Mouse (Mus musculus) forebrain, embryonic 15.5 days (tissue): ENCODE data around the gene Prm2. TPM values are rescaled to one million over a fixed set of nuclear protein-coding genes. Genes with fewer than 3 reads are reported as not detected.

Source experiments
- ATAC-seq: fragments of 200-750 bp; cut with Nextera tagmentation; replicated peaks from 2 replicates; pipeline ENCODE4 v1.8.0; 2017; ENCODE audit warnings: mild to moderate bottlenecking, moderate TSS enrichment, moderate library complexity
- H3K27ac ChIP-seq: fragments of 300-500 bp; sonication (generic); replicated peaks from 2 replicates; pipeline ENCODE4 v1.5.1; 2015; ENCODE audit warnings: mild to moderate bottlenecking, inconsistent platforms
- H3K27me3 ChIP-seq: fragments of 300-500 bp; sonication (generic); 2 replicates; pipeline ENCODE4 v1.6.1; 2015; ENCODE audit warnings: inconsistent platforms
- H3K36me3 ChIP-seq: fragments of 300-500 bp; sonication (generic); 2 replicates; pipeline ENCODE4 v1.6.1; 2015; ENCODE audit warnings: mild to moderate bottlenecking, inconsistent platforms
- H3K4me1 ChIP-seq: fragments of 300-500 bp; sonication (generic); 2 replicates; pipeline ENCODE4 v1.6.1; 2015; ENCODE audit warnings: inconsistent platforms
- H3K4me2 ChIP-seq: fragments of 300-500 bp; sonication (generic); replicated peaks from 2 replicates; pipeline ENCODE4 v1.6.1; 2015; ENCODE audit warnings: mild to moderate bottlenecking, inconsistent platforms
- H3K4me3 ChIP-seq: fragments of 300-500 bp; sonication (generic); 2 replicates; pipeline ENCODE4 v1.5.1; 2015; ENCODE audit warnings: mild to moderate bottlenecking, inconsistent platforms
- H3K9ac ChIP-seq: fragments of 300-500 bp; sonication (generic); replicated peaks from 2 replicates; pipeline ENCODE4 v1.6.1; 2015; ENCODE audit warnings: mild to moderate bottlenecking, inconsistent platforms
- H3K9me3 ChIP-seq: fragments of 300-500 bp; sonication (generic); 2 replicates; pipeline ENCODE4 v1.6.1; 2016; ENCODE audit warnings: inconsistent platforms
- WGBS: fragments of 180-500 bp; shearing (Covaris S2); methylation state at CpG from one replicate; pipeline ENCODE4 v1.1.7; 2015; ENCODE audit warnings: mixed read lengths; 5-methylcytosine and 5-hydroxymethylcytosine counted together
- polyA plus RNA-seq: library from polyadenylated mRNA; unstranded; fragments of >200 nt; fragmentation: Nextera tagmentation; extraction: Ambion mirVana; gene quantifications from 2 replicates; pipeline ENCODE4 v1.2.1, GENCODE M21; 2015

Prm2 gene
- polyA plus RNA-seq, 1 experiment from 2014 or later, result not detected

DNA sequence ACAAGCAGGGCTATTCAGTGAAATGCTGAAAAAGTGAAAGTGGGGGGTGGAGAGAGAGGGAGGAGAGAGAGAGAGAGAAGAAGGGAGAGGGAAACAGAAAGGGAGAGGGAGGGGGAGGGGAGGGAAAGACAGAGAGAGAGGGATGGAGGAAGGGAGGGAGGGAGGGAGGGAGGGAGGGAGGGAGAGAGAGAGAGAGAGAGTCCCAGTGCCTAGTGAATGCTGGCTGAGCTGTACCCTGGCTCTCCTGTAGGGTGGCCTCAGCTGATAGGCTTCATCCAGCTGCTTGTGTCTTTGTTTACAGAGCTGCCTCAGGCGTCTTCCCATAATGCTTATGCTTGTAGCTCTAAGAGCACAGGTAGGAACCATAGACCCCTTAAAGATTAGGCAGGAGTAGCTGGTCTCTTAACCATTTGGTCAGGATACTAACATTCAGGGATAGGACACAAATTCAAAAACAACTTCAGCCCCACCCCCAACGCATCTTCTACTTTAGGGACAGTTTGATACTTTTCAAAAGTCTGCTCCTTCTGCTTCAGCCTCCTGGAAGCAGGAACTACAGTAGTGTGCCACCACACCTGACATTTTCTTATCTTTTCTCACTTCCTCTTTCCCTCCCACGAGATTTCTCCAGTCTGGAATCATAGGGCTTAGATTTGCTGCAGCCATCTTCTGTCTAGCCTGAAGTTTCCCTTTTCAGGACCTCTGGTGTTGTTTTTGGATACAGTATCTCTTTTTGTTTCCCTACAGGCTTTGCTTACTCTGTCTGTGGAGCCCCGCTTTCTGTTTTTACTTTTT lies 25.2 kb downstream of the Prm2 start:
- WGBS, result 53% methylated on average over 4 of the region's 4 CpGs
- Histone ChIP-seq H3K9me3 (no peaks in the 10 kb centered on the region), H3K4me1 (no peaks in the 10 kb centered on the region), H3K27me3 (no peaks in the 10 kb centered on the region), H3K36me3 (no peaks in the 10 kb centered on the region), H3K4me3 (no peak overlapping the region), H3K9ac (no peak overlapping the region), H3K27ac (no peak overlapping the region), H3K4me2 (no peak overlapping the region)
- no peak for ATAC-seq

DNA sequence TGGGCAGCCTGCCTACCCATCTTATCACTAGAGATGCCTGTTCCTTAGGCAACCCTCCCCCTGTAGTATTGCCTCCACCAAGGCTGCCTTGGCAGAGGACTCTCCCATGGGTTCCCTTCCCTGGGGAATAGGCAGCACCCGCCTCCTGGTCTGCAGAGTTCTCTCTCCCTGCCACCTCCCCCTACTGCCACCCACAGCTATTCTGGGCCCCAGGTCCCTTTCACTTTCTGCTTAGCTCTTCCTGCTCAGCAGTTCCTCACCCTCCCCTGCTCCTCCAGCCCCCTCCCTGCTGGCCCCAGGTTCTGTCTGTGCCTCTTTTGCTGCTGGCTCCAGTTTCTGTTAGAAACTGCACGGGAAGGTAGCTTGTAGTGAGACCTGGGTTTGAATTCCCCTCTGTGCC lies 26.3 kb downstream of the Prm2 start:
- Histone ChIP-seq H3K36me3 (no peaks in the 10 kb centered on the region), H3K4me3 (no peak overlapping the region), H3K4me2 (no peak overlapping the region), H3K9ac (no peak overlapping the region), H3K27ac (no peak overlapping the region), H3K27me3 (no peaks in the 10 kb centered on the region), H3K9me3 (no peaks in the 10 kb centered on the region), H3K4me1 (no peaks in the 10 kb centered on the region)
- ATAC-seq, result no peak
- 53% methylated on average over 2 of the region's 2 CpGs for WGBS

DNA sequence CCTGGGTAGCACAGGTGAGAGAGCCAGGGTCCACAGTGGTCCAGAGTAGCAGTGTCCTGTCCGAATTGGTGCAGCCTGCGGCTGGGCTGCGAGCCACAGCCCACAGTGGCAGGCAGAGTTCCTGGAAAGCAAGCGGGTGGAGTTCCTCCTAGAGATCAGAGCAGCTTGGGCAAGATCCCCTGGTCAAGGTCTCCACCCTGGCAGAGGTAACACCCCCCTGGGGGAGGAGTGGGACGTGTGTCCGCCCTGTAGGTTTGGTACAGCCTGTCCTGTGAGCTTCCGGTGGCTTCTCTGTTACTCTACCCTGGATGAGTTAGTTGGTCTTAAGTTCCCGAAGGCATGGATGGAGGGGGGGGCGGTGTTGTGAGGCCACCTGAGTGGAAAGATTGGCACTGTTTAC lies 27.1 kb downstream of the Prm2 start:
- Histone ChIP-seq H3K9ac (no peak overlapping the region), H3K27ac (no peak overlapping the region), H3K36me3 (no peaks in the 10 kb centered on the region), H3K4me1 (no peaks in the 10 kb centered on the region), H3K4me3 (no peak overlapping the region), H3K9me3 (no peaks in the 10 kb centered on the region), H3K27me3 (no peaks in the 10 kb centered on the region), H3K4me2 (no peak overlapping the region)
- no peak for ATAC-seq
- WGBS, result 69% methylated on average over 9 of the region's 9 CpGs

DNA sequence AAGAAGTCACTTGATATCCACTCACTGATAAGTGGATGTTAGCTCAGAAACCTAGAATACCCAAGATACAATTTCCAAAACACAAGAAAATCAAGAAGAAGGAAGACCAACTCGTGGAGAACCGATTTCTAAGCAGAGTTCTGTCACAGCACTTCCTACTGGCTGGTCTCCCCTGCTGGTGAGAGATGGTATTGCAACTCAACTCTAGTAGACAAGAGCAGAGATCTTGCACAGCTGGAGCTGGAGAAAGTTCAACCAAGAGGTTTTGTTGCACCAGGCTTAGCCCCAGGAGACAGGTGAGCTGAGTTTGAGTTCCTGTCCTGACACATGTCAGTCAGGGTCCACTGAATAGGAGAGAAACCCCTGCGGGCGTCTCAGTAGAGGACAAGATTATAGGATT lies 28.8 kb downstream of the Prm2 start:
- no peak overlapping the region for H3K4me2 ChIP-seq
- H3K27me3 ChIP-seq, result no peaks in the 10 kb centered on the region
- 42% methylated on average over 4 of the region's 4 CpGs for WGBS
- no peak overlapping the region for H3K9ac ChIP-seq
- no peak overlapping the region for H3K4me3 ChIP-seq
- H3K27ac ChIP-seq, result no peak overlapping the region
- no peaks in the 10 kb centered on the region for H3K9me3 ChIP-seq
- no peak for ATAC-seq
- H3K36me3 ChIP-seq, result no peaks in the 10 kb centered on the region
- H3K4me1 ChIP-seq, result no peaks in the 10 kb centered on the region

DNA sequence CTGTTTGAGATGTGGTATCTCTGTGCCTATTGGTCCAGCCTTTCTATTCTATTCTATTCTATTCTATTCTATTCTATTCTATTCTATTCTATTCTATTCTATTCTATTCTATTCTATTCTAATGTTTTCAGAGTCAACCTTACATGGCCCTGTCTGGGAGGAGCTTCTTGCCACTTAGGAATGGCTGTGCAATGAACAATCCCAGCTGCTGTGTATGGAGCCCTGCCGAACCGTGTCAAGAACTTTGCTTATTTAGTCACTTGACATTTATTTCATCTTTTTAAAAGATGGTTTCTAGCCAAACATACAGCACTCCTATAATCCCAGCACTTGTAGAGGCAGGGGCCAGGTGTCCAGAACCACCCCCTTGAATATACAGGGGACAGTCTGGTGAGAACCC lies 31.6 kb downstream of the Prm2 start:
- Histone ChIP-seq H3K27me3 (no peaks in the 10 kb centered on the region), H3K27ac (no peak overlapping the region), H3K9ac (no peak overlapping the region), H3K4me3 (no peak overlapping the region), H3K9me3 (no peaks in the 10 kb centered on the region), H3K36me3 (no peaks in the 10 kb centered on the region), H3K4me1 (no peaks in the 10 kb centered on the region), H3K4me2 (no peak overlapping the region)
- ATAC-seq, result no peak
- WGBS, result 77% methylated on average over 2 of the region's 2 CpGs

DNA sequence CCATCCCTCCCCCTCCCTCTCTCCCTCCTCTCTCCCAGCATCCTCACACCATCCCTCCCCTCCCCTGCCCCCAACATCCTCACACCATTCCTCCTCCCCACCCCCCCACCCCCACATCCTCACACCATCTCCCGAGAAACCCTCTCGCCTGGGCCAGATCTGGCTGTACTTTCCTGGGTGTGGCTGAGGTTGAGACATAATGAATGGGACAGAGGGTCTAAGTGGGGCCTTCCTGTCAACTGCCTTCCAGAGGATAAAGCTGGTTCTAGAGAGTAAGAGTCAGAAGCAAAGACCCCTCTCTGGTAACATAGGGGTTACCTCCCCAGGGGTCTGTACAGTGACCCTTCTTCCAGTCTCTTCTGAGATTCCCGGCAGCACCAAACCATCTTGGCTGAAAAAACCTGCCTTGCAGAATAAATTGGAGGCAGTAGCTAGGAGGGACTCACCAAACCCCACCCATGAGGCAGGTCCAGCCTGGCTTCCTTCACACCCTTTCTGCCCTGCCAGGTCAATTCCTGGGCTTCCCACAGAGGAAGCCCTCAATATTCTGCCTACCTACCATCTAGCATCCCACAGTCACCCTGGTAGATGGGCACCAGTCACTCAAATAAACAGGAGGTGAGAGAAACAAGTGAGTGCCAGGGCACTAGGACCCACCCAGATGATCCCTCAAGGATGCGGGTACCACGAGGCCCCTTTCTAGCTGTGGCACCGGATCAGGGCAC lies 32.2 kb downstream of the Prm2 start:
- no peaks in the 10 kb centered on the region for H3K27me3 ChIP-seq
- no peaks in the 10 kb centered on the region for H3K9me3 ChIP-seq
- H3K4me3 ChIP-seq, result no peak overlapping the region
- no peak for ATAC-seq
- no peaks in the 10 kb centered on the region for H3K4me1 ChIP-seq
- no peak overlapping the region for H3K4me2 ChIP-seq
- H3K36me3 ChIP-seq, result no peaks in the 10 kb centered on the region
- no peak overlapping the region for H3K9ac ChIP-seq
- 64% methylated on average over 6 of the region's 6 CpGs for WGBS
- H3K27ac ChIP-seq, result no peak overlapping the region

DNA sequence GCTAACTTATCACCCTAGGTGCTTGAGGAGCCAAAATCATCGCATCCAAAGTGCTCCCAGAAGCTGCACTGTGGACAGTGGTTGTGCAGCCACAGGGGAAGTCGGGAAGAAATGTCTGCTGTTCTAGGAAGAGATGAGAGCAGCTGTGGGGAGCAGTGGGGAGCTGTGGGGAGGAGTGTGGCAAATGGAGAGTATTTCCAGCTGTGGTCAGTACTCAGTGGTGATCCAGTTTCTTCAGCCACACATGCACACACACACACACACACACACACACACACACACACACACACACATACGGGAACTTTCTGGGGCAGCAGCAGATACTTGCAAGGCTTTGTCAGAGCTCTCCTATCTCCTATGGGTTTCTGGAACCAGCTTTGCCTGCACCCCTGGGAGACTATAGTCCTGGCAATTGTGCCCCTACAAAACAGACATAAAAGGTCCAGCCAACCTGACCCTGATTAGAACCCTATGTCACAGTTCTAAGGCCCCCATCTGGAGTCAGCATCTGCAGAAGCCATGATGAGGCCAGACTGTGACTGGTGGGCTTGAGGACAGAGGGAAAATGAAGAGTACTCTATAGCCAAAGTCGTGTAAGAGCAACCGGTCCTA lies 33.3 kb downstream of the Prm2 start:
- no peak overlapping the region for H3K4me3 ChIP-seq
- H3K4me1 ChIP-seq, result no peaks in the 10 kb centered on the region
- H3K9ac ChIP-seq, result no peak overlapping the region
- no peaks in the 10 kb centered on the region for H3K36me3 ChIP-seq
- H3K27me3 ChIP-seq, result no peaks in the 10 kb centered on the region
- no peaks in the 10 kb centered on the region for H3K9me3 ChIP-seq
- WGBS, result 70% methylated on average over 5 of the region's 5 CpGs
- H3K27ac ChIP-seq, result no peak overlapping the region
- no peak for ATAC-seq
- no peak overlapping the region for H3K4me2 ChIP-seq

DNA sequence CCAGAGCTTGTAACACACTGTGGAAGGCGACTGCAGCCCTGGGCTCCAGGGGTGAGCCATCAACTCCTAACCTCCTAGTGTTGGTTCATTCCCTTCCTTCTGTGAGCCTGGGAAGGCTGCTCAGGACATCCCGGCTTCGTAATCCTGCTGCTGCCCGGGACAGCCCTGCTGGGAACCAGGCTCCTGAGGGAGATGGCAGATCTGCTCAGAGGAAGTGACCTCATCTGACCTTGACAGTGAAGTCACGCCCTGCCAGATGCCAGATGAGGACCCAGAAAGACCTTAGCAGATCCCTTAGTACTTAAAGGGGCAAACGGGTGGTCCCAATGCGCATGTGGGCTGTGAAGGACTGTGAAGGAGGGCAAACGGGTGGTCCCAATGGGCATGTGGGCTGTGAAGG lies 34.8 kb downstream of the Prm2 start:
- Histone ChIP-seq H3K4me3 (no peak overlapping the region), H3K27ac (no peak overlapping the region), H3K9ac (no peak overlapping the region), H3K27me3 (no peaks in the 10 kb centered on the region), H3K36me3 (no peaks in the 10 kb centered on the region), H3K9me3 (no peaks in the 10 kb centered on the region), H3K4me2 (no peak overlapping the region), H3K4me1 (no peaks in the 10 kb centered on the region)
- 85% methylated on average over 8 of the region's 8 CpGs for WGBS
- ATAC-seq, result no peak

DNA sequence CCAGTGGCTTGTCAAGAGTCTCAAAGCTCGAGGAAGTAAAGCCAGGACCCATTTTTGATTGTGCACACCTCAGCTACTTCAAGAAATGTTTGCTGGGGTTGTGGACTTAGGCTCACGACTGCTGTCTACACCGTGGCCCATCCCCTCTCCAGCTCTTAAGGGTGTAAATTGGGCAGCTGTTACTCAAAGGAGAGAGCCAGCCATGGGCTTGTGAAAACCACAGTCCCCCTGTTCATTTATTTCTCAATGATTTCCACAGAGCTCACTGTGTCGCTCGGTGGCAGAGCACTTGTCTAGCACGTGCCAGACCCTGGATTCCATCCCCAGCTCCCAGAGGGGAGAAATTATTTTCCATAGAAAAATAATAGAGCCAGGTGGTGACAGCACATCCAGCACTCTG lies 39.8 kb downstream of the Prm2 start:
- 66% methylated on average over 6 of the region's 6 CpGs for WGBS
- ATAC-seq, result no peak
- no peaks in the 10 kb centered on the region for H3K9me3 ChIP-seq

DNA sequence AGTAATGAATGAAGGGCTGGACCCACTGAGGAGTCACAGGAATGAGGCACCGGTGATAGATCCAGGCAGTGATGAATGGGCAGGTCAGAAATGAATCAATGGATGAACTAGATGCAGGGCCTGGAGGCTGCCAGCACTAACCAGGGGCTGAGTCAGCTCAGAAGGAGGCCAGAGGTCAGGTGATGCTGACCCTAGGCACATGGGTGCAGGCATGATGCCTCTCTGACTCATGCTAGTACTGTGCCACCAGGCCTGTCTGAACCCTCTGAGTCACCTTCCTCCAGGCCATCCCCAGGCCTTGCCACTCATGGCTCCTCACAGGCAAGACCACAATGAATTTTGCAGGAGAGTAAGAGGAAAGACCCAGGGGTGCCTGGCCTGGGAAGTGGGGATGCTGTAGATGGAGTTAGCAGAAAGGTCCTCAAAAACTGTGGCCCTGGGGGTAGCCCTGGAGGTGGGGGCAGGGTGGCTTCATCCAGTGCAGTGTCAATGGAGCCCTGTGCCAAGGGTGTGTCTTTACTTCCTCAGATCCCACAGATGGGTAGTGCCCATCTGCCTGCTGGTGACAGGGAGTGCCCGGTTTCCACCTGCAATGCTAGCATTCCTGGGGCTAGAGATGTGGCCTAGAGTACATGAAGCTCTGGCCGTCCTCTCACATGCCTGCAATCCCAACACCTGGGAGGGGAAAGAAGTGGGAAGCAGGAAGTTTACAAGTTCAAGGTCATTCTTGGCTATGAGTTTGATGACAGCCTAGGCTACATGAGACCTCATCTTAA lies 41.2 kb downstream of the Prm2 start:
- Histone ChIP-seq H3K9ac (no peak overlapping the region), H3K36me3 (no peaks in the 10 kb centered on the region), H3K4me2 (no peak overlapping the region), H3K9me3 (no peaks in the 10 kb centered on the region), H3K27ac (no peak overlapping the region), H3K4me3 (no peak overlapping the region), H3K27me3 (no peaks in the 10 kb centered on the region), H3K4me1 (peaks cover 4% of the 10 kb centered on the region; the same call in 1 of the 2 replicates)
- 83% methylated on average over 3 of the region's 3 CpGs for WGBS
- no peak for ATAC-seq

More for the DNA sequence above, 39.8 kb downstream of the Prm2 start:
- Histone ChIP-seq H3K27ac (no peak overlapping the region), H3K4me3 (no peak overlapping the region), H3K36me3 (no peaks in the 10 kb centered on the region), H3K4me2 (no peak overlapping the region), H3K9ac (no peak overlapping the region), H3K27me3 (no peaks in the 10 kb centered on the region), H3K4me1 (no peaks in the 10 kb centered on the region)

DNA sequence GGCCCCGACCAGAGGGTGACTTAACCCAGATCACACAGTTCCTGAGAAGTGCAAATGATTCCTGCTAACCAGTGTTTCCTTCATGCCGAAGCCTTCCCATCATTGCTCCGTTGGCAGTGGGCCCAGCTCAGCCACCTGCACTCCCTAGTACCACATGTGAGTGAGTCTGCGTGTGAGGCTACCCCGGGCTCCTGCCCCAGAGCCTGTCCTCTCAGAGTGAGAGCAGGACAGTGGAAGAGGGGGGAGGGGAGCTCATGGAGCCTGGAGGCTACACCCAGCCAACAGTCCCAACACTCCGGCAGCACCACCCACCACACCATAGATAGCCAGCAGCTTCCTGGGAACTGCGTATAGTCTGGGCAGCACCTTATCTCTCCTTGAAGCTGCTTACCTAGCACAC lies 46.1 kb downstream of the Prm2 start:
- 51% methylated on average over 7 of the region's 7 CpGs for WGBS
- peak; percentile 76 for ATAC-seq
- H3K4me3 ChIP-seq, result no peak overlapping the region

DNA sequence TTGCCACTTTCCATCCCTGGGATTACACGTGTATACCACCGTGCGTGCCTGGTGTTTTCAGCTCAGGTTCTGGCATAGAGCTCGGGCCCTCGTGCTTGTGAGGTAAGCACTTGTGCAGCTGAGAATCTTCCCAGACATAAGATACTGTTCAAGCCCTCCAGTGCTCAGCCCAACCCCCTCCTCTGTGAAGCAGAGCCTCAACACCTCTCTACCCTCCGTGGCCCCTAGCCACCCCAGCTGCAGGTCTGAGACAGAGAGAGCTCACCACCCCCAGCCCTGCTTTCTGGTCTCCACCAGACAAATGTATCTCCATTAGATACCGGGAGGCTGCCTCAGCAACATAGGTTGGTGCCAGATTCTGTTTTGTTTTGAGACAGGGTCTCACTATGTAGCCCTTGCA lies 46.7 kb downstream of the Prm2 start:
- Histone ChIP-seq H3K9me3 (no peaks in the 10 kb centered on the region), H3K4me3 (no peak overlapping the region), H3K27me3 (no peaks in the 10 kb centered on the region), H3K4me2 (no peak overlapping the region), H3K27ac (no peak overlapping the region), H3K9ac (no peak overlapping the region), H3K36me3 (no peaks in the 10 kb centered on the region), H3K4me1 (peaks cover 9% of the 10 kb centered on the region; the same call in 1 of the 2 replicates)
- ATAC-seq, result peak; percentile 23; the same call in 1 of the 2 replicates
- WGBS, result 72% methylated on average over 7 of the region's 7 CpGs

More for the DNA sequence above, 46.1 kb downstream of the Prm2 start:
- H3K9ac ChIP-seq, result no peak overlapping the region
- H3K9me3 ChIP-seq, result no peaks in the 10 kb centered on the region
- no peak overlapping the region for H3K27ac ChIP-seq
- no peaks in the 10 kb centered on the region for H3K36me3 ChIP-seq
- H3K27me3 ChIP-seq, result no peaks in the 10 kb centered on the region
- H3K4me2 ChIP-seq, result no peak overlapping the region
- peaks cover 9% of the 10 kb centered on the region; the same call in 1 of the 2 replicates for H3K4me1 ChIP-seq
